Mouse (Mus musculus) hindbrain, postnatal 0 days (tissue): ENCODE measurements around the gene Il17rb. TPM values are rescaled to one million over a fixed set of nuclear protein-coding genes. Genes with fewer than 3 reads are reported as not detected.

ENCODE experiments used
- ATAC-seq: fragments of 200-750 bp; cut with Nextera tagmentation; 2 replicates; pipeline ENCODE4 v1.8.0; 2017; ENCODE audit warnings: mild to moderate bottlenecking, moderate TSS enrichment, moderate library complexity
- DNase-seq: peaks from one replicate; pipeline ENCODE4 v3.0.0-alpha.2; 2015; ENCODE audit warnings: low spot score
- H3K27ac ChIP-seq: fragments of 300-500 bp; sonication (generic); 2 replicates; pipeline ENCODE4 v1.5.1; 2014; ENCODE audit warnings: mild to moderate bottlenecking
- H3K27me3 ChIP-seq: fragments of 300-500 bp; sonication (generic); 2 replicates; pipeline ENCODE4 v1.6.1; 2014; ENCODE audit warnings: low read length, mixed read lengths; ENCODE audit not compliant: insufficient read depth
- H3K36me3 ChIP-seq: fragments of 300-500 bp; sonication (generic); 2 replicates; pipeline ENCODE4 v1.6.1; 2014; ENCODE audit warnings: low read length, mixed read lengths; ENCODE audit not compliant: insufficient read depth
- H3K4me1 ChIP-seq: fragments of 300-500 bp; sonication (generic); 2 replicates; pipeline ENCODE4 v1.6.1; 2014; ENCODE audit warnings: antibody characterized with exemption, low read length, mixed read lengths; ENCODE audit not compliant: insufficient read depth
- H3K4me2 ChIP-seq: fragments of 300-500 bp; sonication (generic); 2 replicates; pipeline ENCODE4 v1.6.1; 2014; ENCODE audit warnings: low read depth, mild to moderate bottlenecking, low read length, moderate library complexity, mixed read lengths
- H3K4me3 ChIP-seq: fragments of 300-500 bp; sonication (generic); 2 replicates; pipeline ENCODE4 v1.5.1; 2014; ENCODE audit warnings: low read length
- H3K9ac ChIP-seq: fragments of 300-500 bp; sonication (generic); replicated peaks from 2 replicates; pipeline ENCODE4 v1.6.1; 2014; ENCODE audit warnings: mild to moderate bottlenecking, low read length, moderate library complexity, mixed read lengths
- H3K9me3 ChIP-seq: fragments of 300-500 bp; sonication (generic); 2 replicates; pipeline ENCODE4 v1.6.1; 2016; ENCODE audit warnings: low read length, mixed read lengths
- CTCF ChIP-seq: IDR thresholded peaks from 2 replicates; pipeline ENCODE4 v1.5.1; 2016; ENCODE audit warnings: antibody characterized with exemption, control low read depth, low read depth
- WGBS: fragments of 180-500 bp; shearing (Covaris S2); extraction: QIAGEN DNeasy Blood & Tissue Kit; methylation state at CpG from one replicate; pipeline ENCODE4 v1.1.7; 2014; 5-methylcytosine and 5-hydroxymethylcytosine counted together
- microRNA-seq, 2 experiments: library from miRNA; unstranded; fragments of <30 nt; microRNA quantifications; one replicate each; pipeline ENCODE4; 2016
- polyA plus RNA-seq: library from polyadenylated mRNA; unstranded; fragments of >200 nt; fragmentation: Nextera tagmentation; extraction: Ambion mirVana; gene quantifications from 2 replicates; pipeline ENCODE4 v1.2.1, GENCODE M21; 2015
- total RNA-seq: library from RNA; depleted of rRNA; stranded (reverse); fragments of >200 nt; gene quantifications from 2 replicates; pipeline ENCODE4 v1.2.3, GENCODE M21; 2014; rRNA removed

Gene Il17rb
- total and polyA plus RNA-seq, 2 experiments from 2014 or later: 0.58 to 0.94 TPM

DNA sequence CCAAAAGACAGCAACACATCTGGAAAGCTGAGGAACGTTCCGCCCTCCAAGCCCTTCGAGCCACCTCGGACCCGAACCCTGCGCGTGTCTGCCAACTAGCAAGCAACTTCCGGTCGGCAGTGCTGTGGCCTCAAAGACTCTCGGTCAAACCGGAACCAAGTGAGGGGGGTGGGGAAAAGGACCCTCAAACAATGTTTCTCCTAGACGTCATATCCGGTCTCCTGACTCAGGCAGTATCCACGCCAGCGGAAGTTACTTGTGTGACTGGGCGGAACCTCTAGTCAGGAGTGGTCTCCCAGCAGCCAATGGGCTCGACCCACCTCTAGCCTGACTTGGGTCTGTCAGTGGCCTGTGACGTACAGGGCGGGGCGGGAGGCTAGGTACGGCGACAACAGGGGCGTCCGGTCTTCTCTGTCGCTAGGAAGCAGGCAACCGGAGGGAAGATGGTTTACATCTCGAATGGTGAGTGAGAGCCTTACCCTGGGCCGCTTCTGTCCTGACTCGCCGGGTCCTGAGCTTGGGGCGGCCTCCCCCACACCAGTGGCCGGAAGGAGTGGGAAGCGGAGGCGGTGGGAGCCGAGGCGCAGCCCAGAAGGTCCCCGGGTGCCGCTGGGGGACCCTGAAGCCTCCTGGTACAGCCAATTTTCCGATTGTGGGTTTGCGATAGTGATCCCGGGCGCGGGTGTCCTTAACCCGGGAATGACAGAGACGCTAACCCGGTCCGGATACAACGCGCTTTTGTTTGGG lies 40.4 kb downstream of the Il17rb start, which contains the start of gene Selenok:
Gene Selenok (plus strand): TSS at position 234 of the 747 bp plus-strand sequence.
- H3K4me3 ChIP-seq: peak within 1 kb of the TSS; percentile 85
- peaks cover 7% of the 10 kb centered on the region; the same call in 1 of the 2 replicates for H3K4me1 ChIP-seq
- peak within 1 kb of the TSS; percentile 90 for H3K9ac ChIP-seq
- H3K27me3 ChIP-seq: no peaks in the 10 kb centered on the region
- no peaks in the 10 kb centered on the region for H3K9me3 ChIP-seq
- H3K36me3 ChIP-seq: peaks cover 28% of the 10 kb centered on the region
- ATAC-seq: peak; percentile 100
- peak within 1 kb of the TSS; percentile 61 for H3K4me2 ChIP-seq
- peak; percentile 100 for DNase-seq
- peak within 1 kb of the TSS; percentile 86 for H3K27ac ChIP-seq
- no peak for TF ChIP-seq CTCF
- WGBS: under 1% methylated on average over 49 of the region's 49 CpGs

GRCm38 (mm10) chr14:29967611-29968010 lies 41.1 kb downstream of the Il17rb start:
- Histone ChIP-seq H3K9ac (peak overlapping the region; percentile 90), H3K4me1 (peaks cover 7% of the 10 kb centered on the region; the same call in 1 of the 2 replicates), H3K9me3 (no peaks in the 10 kb centered on the region), H3K27ac (peak overlapping the region; percentile 71), H3K4me3 (peak overlapping the region; percentile 85), H3K27me3 (no peaks in the 10 kb centered on the region), H3K36me3 (peaks cover 22% of the 10 kb centered on the region), H3K4me2 (peak overlapping the region; percentile 61)
- DNase-seq: no peak
- TF ChIP-seq CTCF: no peak
- 64% methylated on average over 7 of the region's 7 CpGs for WGBS
- no peak for ATAC-seq

GRCm38 (mm10) chr14:29957393-29957792 lies 51.3 kb downstream of the Il17rb start:
- H3K4me2 ChIP-seq: no peak overlapping the region
- TF ChIP-seq CTCF: no peak
- ATAC-seq (no peak), DNase-seq (no peak)
- H3K27me3 ChIP-seq: no peaks in the 10 kb centered on the region
- H3K36me3 ChIP-seq: no peaks in the 10 kb centered on the region
- H3K4me3 ChIP-seq: no peak overlapping the region
- no peaks in the 10 kb centered on the region for H3K9me3 ChIP-seq
- H3K27ac ChIP-seq: no peak overlapping the region
- no peak overlapping the region for H3K9ac ChIP-seq
- H3K4me1 ChIP-seq: no peaks in the 10 kb centered on the region

- TF ChIP-seq CTCF: no peak
- Histone ChIP-seq H3K36me3 (no peaks in the 10 kb centered on the region), H3K4me3 (no peak overlapping the region), H3K9me3 (no peaks in the 10 kb centered on the region), H3K4me1 (no peaks in the 10 kb centered on the region), H3K27me3 (no peaks in the 10 kb centered on the region), H3K4me2 (no peak overlapping the region), H3K27ac (no peak overlapping the region), H3K9ac (no peak overlapping the region)
- DNase-seq (no peak), ATAC-seq (no peak)
- WGBS: 79% methylated on average over 4 of the region's 4 CpGs
Observed at GRCm38 (mm10) chr14:29950805-29951204, 57.9 kb downstream of the Il17rb start.

DNA sequence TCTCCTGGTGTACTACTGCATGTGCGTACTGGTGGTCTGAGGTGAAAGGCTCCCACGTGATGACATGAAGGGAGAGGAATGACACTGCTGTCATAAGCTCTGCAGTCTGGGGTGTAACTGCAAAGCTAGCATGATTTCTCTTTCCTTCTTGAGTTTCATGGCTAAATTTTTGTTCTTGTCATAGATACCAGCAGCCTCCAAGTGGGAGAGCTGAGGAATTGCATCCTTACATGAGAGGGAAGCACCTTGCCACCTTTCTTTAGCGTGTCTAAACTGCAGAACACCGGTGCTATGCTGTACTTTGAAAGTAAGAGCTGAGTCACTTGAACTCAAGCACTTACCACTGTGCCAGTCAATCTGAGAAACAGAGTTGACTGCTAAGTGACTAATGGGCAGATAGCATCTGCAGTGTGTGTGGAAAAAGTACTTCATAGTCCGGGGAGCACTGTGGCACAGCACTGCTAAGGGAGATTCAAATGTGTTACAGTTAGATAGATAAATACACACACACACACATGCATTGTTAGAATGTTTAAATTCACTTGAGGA lies 61.9 kb downstream of the Il17rb start:
- Histone ChIP-seq H3K27me3 (no peaks in the 10 kb centered on the region), H3K4me2 (no peak overlapping the region), H3K27ac (no peak overlapping the region), H3K4me1 (no peaks in the 10 kb centered on the region), H3K36me3 (no peaks in the 10 kb centered on the region), H3K9ac (no peak overlapping the region), H3K9me3 (no peaks in the 10 kb centered on the region), H3K4me3 (no peak overlapping the region)
- DNase-seq (peak; percentile 16), ATAC-seq (no peak)
- 75% methylated on average over 5 of the region's 5 CpGs for WGBS
- TF ChIP-seq CTCF: peak; percentile 57

Small RNAs within 50 kb of the gene (microRNA-seq; reads per million reads assigned to microRNA genes)
- gene Mir6947: 0 to 0.36 reads per million in 2 experiments

Other genes with a start within 250 kb of the Il17rb start
- gene Selenok, start 40.6 kb downstream of the Il17rb start, total RNA-seq: 47.9 and 73.1 TPM in 2 replicates
- gene Selenok, start 40.6 kb downstream of the Il17rb start, polyA plus RNA-seq: 429 and 448 TPM in 2 replicates
- 38.0 and 40.0 TPM in 2 replicates for gene Actr8, start 30.6 kb downstream of the Il17rb start, total RNA-seq
- 51.3 and 54.9 TPM in 2 replicates for gene Actr8, start 30.6 kb downstream of the Il17rb start, polyA plus RNA-seq
- gene Chdh, start 127 bp upstream of the Il17rb start, total RNA-seq: 1.3 TPM in 2 replicates
- 0.30 and 0.58 TPM in 2 replicates for gene Chdh, start 127 bp upstream of the Il17rb start, polyA plus RNA-seq